Mouse (Mus musculus) ovary, postnatal 36 days (tissue): ENCODE results near the gene Them7.

Experiments
- DNase-seq: peaks from one replicate; pipeline ENCODE4 v3.0.0; 2022; ENCODE audit warnings: low spot score, mixed read lengths

Gene Them7

GRCm38 (mm10) chr2:105224134-105224986 lies at the start of gene Them7:
Them7 (plus strand) TSS chr2:105224320.
- DNase-seq: peak; percentile 62

GRCm38 (mm10) chr2:105178871-105179270 lies 45.2 kb upstream of the Them7 start:
- DNase-seq: no peak

- DNase-seq: no peak
Measured at GRCm38 (mm10) chr2:105182501-105182900, 41.6 kb upstream of the Them7 start.

- no peak for DNase-seq
Measured at GRCm38 (mm10) chr2:105185140-105185539, 39.0 kb upstream of the Them7 start.

- no peak for DNase-seq
Measured at GRCm38 (mm10) chr2:105185768-105186529, 38.2 kb upstream of the Them7 start.

GRCm38 (mm10) chr2:105186591-105186990 lies 37.5 kb upstream of the Them7 start:
- DNase-seq: no peak

- DNase-seq: no peak
Measured at GRCm38 (mm10) chr2:105188182-105188581, 35.9 kb upstream of the Them7 start.

GRCm38 (mm10) chr2:105189352-105189751 lies 34.8 kb upstream of the Them7 start:
- DNase-seq: no peak

GRCm38 (mm10) chr2:105200152-105200551 lies 24.0 kb upstream of the Them7 start:
- DNase-seq: no peak

- DNase-seq: no peak
Measured at GRCm38 (mm10) chr2:105206563-105207174, 17.5 kb upstream of the Them7 start.

GRCm38 (mm10) chr2:105212839-105213238 lies 11.3 kb upstream of the Them7 start:
- DNase-seq: no peak

- DNase-seq: no peak
Measured at GRCm38 (mm10) chr2:105215914-105216313, 8.2 kb upstream of the Them7 start.

- no peak for DNase-seq
Measured at GRCm38 (mm10) chr2:105219229-105219628, 4.9 kb upstream of the Them7 start.

- no peak for DNase-seq
Measured at GRCm38 (mm10) chr2:105219664-105220063, 4.5 kb upstream of the Them7 start.

GRCm38 (mm10) chr2:105220738-105221303 lies 3.3 kb upstream of the Them7 start:
- DNase-seq: no peak

- DNase-seq: no peak
Measured at GRCm38 (mm10) chr2:105223606-105224005, 514 bp upstream of the Them7 start.

GRCm38 (mm10) chr2:105224987-105225375 lies 861 bp downstream of the Them7 start:
- no peak for DNase-seq

- DNase-seq: no peak
Measured at GRCm38 (mm10) chr2:105226297-105226958, 2.3 kb downstream of the Them7 start.

- no peak for DNase-seq
Measured at GRCm38 (mm10) chr2:105228416-105228815, 4.3 kb downstream of the Them7 start.

- DNase-seq: peak; percentile 52
Measured at GRCm38 (mm10) chr2:105230333-105230732, 6.2 kb downstream of the Them7 start.

- no peak for DNase-seq
Measured at GRCm38 (mm10) chr2:105232386-105232785, 8.3 kb downstream of the Them7 start.

GRCm38 (mm10) chr2:105234278-105234677 lies 10.2 kb downstream of the Them7 start:
- DNase-seq: no peak
